Mouse (Mus musculus) embryonic fibroblast, embryonic 13.5 days (primary cell): ENCODE data around the gene 1110008P14Rik.

Source experiments
- CTCF ChIP-seq: IDR thresholded peaks from 2 replicates; pipeline ENCODE4 v1.5.1; 2011; ENCODE audit warnings: mild to moderate bottlenecking, control low read depth, low read length, moderate library complexity, borderline replicate concordance; ENCODE audit not compliant: insufficient read depth
- POLR2A ChIP-seq: IDR thresholded peaks from 2 replicates; pipeline ENCODE4 v1.6.1; 2011; ENCODE audit warnings: low read depth, mild to moderate bottlenecking, control low read depth, low read length, moderate library complexity

- TF ChIP-seq CTCF (no peak), POLR2A (no peak)
Measured at GRCm38 (mm10) chr2:32420066-32420608, 38.4 kb upstream of the 1110008P14Rik start.
